Mouse (Mus musculus): ENCODE results near the gene Acad11. TPM values are rescaled to one million over a fixed set of nuclear protein-coding genes. Genes with fewer than 3 reads are reported as not detected.

Acad11 gene
- polyA plus RNA-seq, 1 experiment from 2014 or later, result 5.6 TPM

GRCm38 (mm10) chr9:104157291-104157690 lies 94.1 kb downstream of the Acad11 start:
- Histone ChIP-seq H3K4me3 (no peak overlapping the region), H3K27ac (no peak overlapping the region), H3K27me3 (no peaks in the 10 kb centered on the region), H3K4me2 (no peak overlapping the region), H3K4me1 (no peaks in the 10 kb centered on the region), H3K36me3 (ENCODE audit: poor library complexity, severe bottlenecking) (peaks cover 99% of the 10 kb centered on the region), H3K9ac (no peak overlapping the region), H3K9me3 (replicated peaks) (no peaks in the 10 kb centered on the region)
- no peak for ATAC-seq
- 92% methylated on average over 7 of the region's 7 CpGs for WGBS

DNA sequence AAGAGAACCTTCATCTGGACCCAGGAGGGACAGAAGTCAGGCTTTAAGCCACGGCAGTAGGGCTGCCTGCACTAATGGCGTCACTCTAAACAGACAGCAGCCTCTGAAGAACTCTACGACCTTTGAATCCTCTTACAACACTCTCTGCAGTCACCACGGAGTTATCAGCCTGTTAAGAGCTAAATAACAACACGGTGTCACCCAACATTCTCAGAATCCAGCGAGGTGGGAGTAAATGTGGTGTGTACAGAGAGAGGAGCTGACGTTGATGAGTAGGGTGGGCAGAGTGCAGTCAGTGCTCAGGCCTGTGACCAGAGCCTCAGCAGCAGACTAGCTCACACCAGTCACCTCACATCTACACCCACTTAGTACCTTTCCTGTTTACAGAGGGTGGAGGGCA lies 97.9 kb downstream of the Acad11 start:
- Histone ChIP-seq H3K4me1 (no peaks in the 10 kb centered on the region), H3K4me2 (no peak overlapping the region), H3K36me3 (ENCODE audit: poor library complexity, severe bottlenecking) (peaks cover 98% of the 10 kb centered on the region), H3K27ac (no peak overlapping the region), H3K9me3 (replicated peaks) (no peaks in the 10 kb centered on the region), H3K27me3 (no peaks in the 10 kb centered on the region), H3K9ac (no peak overlapping the region), H3K4me3 (no peak overlapping the region)
- WGBS, result 85% methylated on average over 7 of the region's 7 CpGs
- no peak for ATAC-seq

DNA sequence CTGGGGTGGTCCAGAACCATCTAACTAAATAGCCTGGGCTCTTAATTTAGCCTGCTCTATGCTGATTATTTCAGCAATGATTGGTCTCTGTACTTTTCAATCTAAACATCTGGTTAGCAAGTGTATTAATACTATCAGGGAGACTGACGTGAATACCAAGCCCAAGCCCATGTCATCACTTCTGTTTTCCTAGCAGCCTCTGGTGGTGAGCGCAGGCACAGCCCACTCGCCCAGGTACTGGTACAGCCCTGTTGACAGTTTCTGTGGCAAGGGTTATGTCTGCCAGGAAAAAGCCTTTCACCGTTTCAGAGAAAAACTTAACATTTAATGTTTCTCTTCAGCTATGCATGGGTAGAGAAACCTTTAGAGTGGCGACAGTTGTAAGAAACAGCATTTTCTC lies 101.0 kb downstream of the Acad11 start:
- Histone ChIP-seq H3K9me3 (replicated peaks) (no peaks in the 10 kb centered on the region), H3K9ac (no peak overlapping the region), H3K4me3 (no peak overlapping the region), H3K4me2 (no peak overlapping the region), H3K36me3 (ENCODE audit: poor library complexity, severe bottlenecking) (peaks cover 90% of the 10 kb centered on the region), H3K27ac (no peak overlapping the region), H3K27me3 (no peaks in the 10 kb centered on the region), H3K4me1 (no peaks in the 10 kb centered on the region)
- 86% methylated on average over 5 of the region's 5 CpGs for WGBS
- ATAC-seq, result no peak

GRCm38 (mm10) chr9:104165926-104166325 lies 102.7 kb downstream of the Acad11 start:
- peaks cover 90% of the 10 kb centered on the region for H3K36me3 ChIP-seq (ENCODE audit: poor library complexity, severe bottlenecking)
- WGBS, result 94% methylated on average over 5 of the region's 5 CpGs
- no peaks in the 10 kb centered on the region for H3K9me3 ChIP-seq (replicated peaks)
- H3K9ac ChIP-seq, result no peak overlapping the region
- no peaks in the 10 kb centered on the region for H3K27me3 ChIP-seq
- H3K4me1 ChIP-seq, result no peaks in the 10 kb centered on the region
- H3K4me2 ChIP-seq, result no peak overlapping the region
- no peak overlapping the region for H3K4me3 ChIP-seq
- ATAC-seq, result no peak
- H3K27ac ChIP-seq, result no peak overlapping the region

DNA sequence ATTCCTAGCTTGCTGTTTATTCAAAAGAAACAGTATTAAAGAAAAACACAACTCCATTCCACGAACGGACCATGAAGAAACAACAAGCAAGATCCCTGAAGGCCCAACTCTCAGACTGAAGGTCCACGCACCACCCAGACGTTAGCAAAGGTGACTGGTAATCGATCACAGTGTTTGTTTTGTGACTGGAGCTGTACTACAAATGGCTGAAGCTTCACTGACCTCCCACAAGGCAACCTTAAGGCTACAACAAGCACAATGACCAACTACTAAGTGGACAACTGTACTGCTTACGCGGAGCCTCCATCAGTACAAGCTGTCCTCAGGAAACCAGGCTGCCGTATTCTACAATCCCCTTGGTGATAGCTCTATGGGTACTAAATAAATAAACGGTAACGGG lies 106.8 kb downstream of the Acad11 start:
- Histone ChIP-seq H3K4me2 (no peak overlapping the region), H3K36me3 (ENCODE audit: poor library complexity, severe bottlenecking) (peaks cover 83% of the 10 kb centered on the region), H3K9me3 (replicated peaks) (no peaks in the 10 kb centered on the region), H3K4me1 (no peaks in the 10 kb centered on the region), H3K4me3 (no peak overlapping the region), H3K27me3 (no peaks in the 10 kb centered on the region), H3K27ac (no peak overlapping the region), H3K9ac (no peak overlapping the region)
- ATAC-seq, result no peak
- 95% methylated on average over 10 of the region's 10 CpGs for WGBS

DNA sequence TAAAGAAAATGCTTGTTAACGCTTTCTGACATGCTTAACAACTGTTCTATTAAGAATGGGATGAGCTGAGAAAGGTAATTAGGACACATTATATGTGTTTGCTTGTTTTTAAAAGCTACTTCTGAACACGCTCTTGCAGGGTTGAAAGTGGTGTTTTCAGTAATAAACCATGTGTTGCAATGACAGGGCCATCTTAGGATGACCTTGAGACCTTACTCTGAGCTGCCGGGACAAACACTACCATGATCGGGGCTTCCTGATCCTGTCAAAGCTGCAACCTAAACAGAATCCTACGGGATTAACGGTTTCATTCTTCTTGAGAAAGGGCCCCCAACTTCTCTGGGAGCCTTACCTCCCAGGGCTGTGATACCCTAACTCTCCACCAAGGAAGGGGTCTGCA lies 108.5 kb downstream of the Acad11 start:
- 89% methylated on average over 6 of the region's 6 CpGs for WGBS
- H3K9ac ChIP-seq, result no peak overlapping the region
- H3K36me3 ChIP-seq (ENCODE audit: poor library complexity, severe bottlenecking), result peaks cover 85% of the 10 kb centered on the region
- no peak overlapping the region for H3K4me2 ChIP-seq
- H3K27me3 ChIP-seq, result no peaks in the 10 kb centered on the region
- no peak overlapping the region for H3K27ac ChIP-seq
- H3K4me1 ChIP-seq, result no peaks in the 10 kb centered on the region
- no peak overlapping the region for H3K4me3 ChIP-seq
- ATAC-seq, result no peak
- H3K9me3 ChIP-seq (replicated peaks), result no peaks in the 10 kb centered on the region

GRCm38 (mm10) chr9:104172342-104172741 lies 109.2 kb downstream of the Acad11 start:
- Histone ChIP-seq H3K4me2 (no peak overlapping the region), H3K27ac (no peak overlapping the region), H3K4me3 (no peak overlapping the region), H3K36me3 (ENCODE audit: poor library complexity, severe bottlenecking) (peaks cover 85% of the 10 kb centered on the region), H3K9ac (no peak overlapping the region), H3K9me3 (replicated peaks) (no peaks in the 10 kb centered on the region), H3K4me1 (no peaks in the 10 kb centered on the region), H3K27me3 (no peaks in the 10 kb centered on the region)
- 95% methylated on average over 6 of the region's 6 CpGs for WGBS
- no peak for ATAC-seq

Other genes with a start within 250 kb of the Acad11 start
- gene Nphp3, start 60.8 kb upstream of the Acad11 start, polyA plus RNA-seq (2015; fragmentation: Nextera tagmentation; extraction: Ambion mirVana), result 2.9 and 3.1 TPM in 2 replicates
- gene Gm28305, start 22.7 kb upstream of the Acad11 start, polyA plus RNA-seq (2015; fragmentation: Nextera tagmentation; extraction: Ambion mirVana), result not detected in 2 replicates
- gene Uba5, start 243 bp upstream of the Acad11 start, polyA plus RNA-seq (2015; fragmentation: Nextera tagmentation; extraction: Ambion mirVana), result 51.4 and 57.5 TPM in 2 replicates
- gene Ackr4, start 63.6 kb downstream of the Acad11 start, polyA plus RNA-seq (2015; fragmentation: Nextera tagmentation; extraction: Ambion mirVana), result 0.36 and 0.47 TPM in 2 replicates
- 16.7 and 18.6 TPM in 2 replicates for gene Dnajc13, start 199.6 kb downstream of the Acad11 start, polyA plus RNA-seq (2015; fragmentation: Nextera tagmentation; extraction: Ambion mirVana)

All from forebrain, embryonic 13.5 days (tissue).